Comparison of ENCODE assay signal across 27 mouse cellular contexts in the genomic region with DNA sequence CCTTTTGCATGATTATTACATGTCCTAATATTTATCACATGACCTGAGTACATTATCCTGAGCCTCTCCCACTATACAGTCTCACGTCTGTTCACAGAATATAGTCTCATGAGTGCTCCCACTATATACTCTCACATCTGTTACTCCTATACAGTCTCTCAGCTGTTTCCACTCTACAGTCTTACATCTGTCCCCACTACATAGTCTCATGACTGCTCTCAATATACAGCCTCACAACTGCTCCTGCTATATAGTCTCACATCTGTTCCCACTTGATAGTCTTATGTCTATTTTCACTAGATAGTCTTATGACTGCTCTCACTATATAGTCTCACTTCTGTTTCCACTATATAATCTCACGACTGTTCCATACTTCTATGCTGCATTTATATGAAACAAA.
DNase-seq lines count a peak whose midpoint lies in the region; ATAC-seq lines count a peak whose summit lies in the region.
"Had no signal": no experiment of that assay in that cellular context is flagged by ENCODE, and none has a peak within 500 bp of the region (broad histone marks: within the 10 kb centered on the region; RNA-seq: fewer than 3 reads in every experiment).

No protein-coding gene starts in this region.

- DNase-seq in embryonic facial prominence, embryonic 11.5 days (ENCODE audit: low spot score) = no peak
- DNase-seq in embryonic facial prominence, embryonic 10.5 days (ENCODE audit: low spot score) = no peak
- peak; percentile 4 for DNase-seq in embryonic facial prominence, embryonic 14.5 days (ENCODE audit: low spot score)
- DNase-seq in gastrocnemius, postnatal 14 days = no peak
- DNase-seq in right cerebral cortex, postnatal 4 days = no peak
- DNase-seq: adrenal gland, adult 8-10 months; adrenal gland, postnatal 25 days; cerebellum, adult 11-12 months; cerebellum, adult 8-10 months; cerebellum, postnatal 10 days; cerebellum, postnatal 36 days; embryo, embryonic 11 days; forebrain, postnatal 0 days; gastrocnemius, postnatal 36 days; heart, adult 2 months; heart, postnatal 14 days; heart, postnatal 4 days had no signal

- no peaks in the 10 kb centered on the region for H3K9me3 ChIP-seq in embryonic facial prominence, embryonic 11.5 days (replicated peaks; ENCODE audit: control insufficient read depth, low read length)
- H3K9me3 ChIP-seq in embryonic facial prominence, embryonic 10.5 days = no peaks in the 10 kb centered on the region
- no peaks in the 10 kb centered on the region for H3K9me3 ChIP-seq in embryonic facial prominence, embryonic 14.5 days (ENCODE audit: control insufficient read depth, low read length)
- no peaks in the 10 kb centered on the region for H3K9me3 ChIP-seq in limb, embryonic 13.5 days
- H3K9me3 ChIP-seq: embryonic facial prominence, embryonic 12.5 days; forebrain, embryonic 13.5 days; heart, embryonic 10.5 days; heart, embryonic 13.5 days had no signal

- no peak overlapping the region for H3K4me3 ChIP-seq in embryonic facial prominence, embryonic 11.5 days (ENCODE audit: low read depth, low read length)
- H3K4me3 ChIP-seq in embryonic facial prominence, embryonic 10.5 days = no peak overlapping the region
- no peak overlapping the region for H3K4me3 ChIP-seq in embryonic facial prominence, embryonic 14.5 days (ENCODE audit: low read depth, low read length)
- H3K4me3 ChIP-seq in limb, embryonic 13.5 days = no peak overlapping the region
- H3K4me3 ChIP-seq: embryonic facial prominence, embryonic 12.5 days; erythroblast, embryonic 14.5 days; forebrain, embryonic 13.5 days; heart, adult 2 months; heart, embryonic 10.5 days; heart, embryonic 13.5 days had no signal

- intact Hi-C loops in gastrocnemius, postnatal 14 days (cut with DNase I; ENCODE audit: low total_unique reads) = no loop called here

- ATAC-seq in embryonic facial prominence, embryonic 11.5 days (replicated peaks; ENCODE audit: insufficient number of reproducible peaks, low FRiP score, low TSS enrichment, low read depth) = 0 out of 2 replicates have a peak, but pooled peaks have one; percentile 48
- 0 out of 2 replicates have a peak, but pooled peaks have one; percentile 22 for ATAC-seq in embryonic facial prominence, embryonic 14.5 days (ENCODE audit: low read depth)
- ATAC-seq in limb, embryonic 13.5 days (ENCODE audit: low FRiP score, low read depth) = peak; percentile 83
- ATAC-seq: activated CD4-positive, CD25-positive, alpha-beta regulatory T cell, adult 4 months; forebrain, embryonic 13.5 days; forebrain, postnatal 0 days; hindbrain, postnatal 0 days; inflammation-experienced regulatory T-cells, adult 6 months had no signal

- WGBS in embryonic facial prominence, embryonic 11.5 days = 64% methylated on average over 2 of the region's 2 CpGs
- WGBS in embryonic facial prominence, embryonic 10.5 days = 81% methylated on average over 2 of the region's 2 CpGs
- 47% methylated on average over 2 of the region's 2 CpGs for WGBS in embryonic facial prominence, embryonic 14.5 days
- WGBS in limb, embryonic 13.5 days = 46% methylated on average over 2 of the region's 2 CpGs

- no peaks in the 10 kb centered on the region for H3K27me3 ChIP-seq in embryonic facial prominence, embryonic 11.5 days (ENCODE audit: control insufficient read depth, insufficient read depth, low read length)
- no peaks in the 10 kb centered on the region for H3K27me3 ChIP-seq in embryonic facial prominence, embryonic 10.5 days (replicated peaks; ENCODE audit: low read depth, poor library complexity, severe bottlenecking)
- H3K27me3 ChIP-seq in embryonic facial prominence, embryonic 14.5 days (replicated peaks; ENCODE audit: control insufficient read depth, insufficient read depth, low read length) = no peaks in the 10 kb centered on the region
- H3K27me3 ChIP-seq in limb, embryonic 13.5 days = no peaks in the 10 kb centered on the region
- H3K27me3 ChIP-seq: embryonic facial prominence, embryonic 12.5 days; forebrain, embryonic 13.5 days; heart, embryonic 13.5 days had no signal

- H3K4me2 ChIP-seq in embryonic facial prominence, embryonic 11.5 days (ENCODE audit: low read depth, low read length) = no peak overlapping the region
- no peak overlapping the region for H3K4me2 ChIP-seq in embryonic facial prominence, embryonic 14.5 days (ENCODE audit: low read depth, low read length)
- H3K4me2 ChIP-seq in limb, embryonic 13.5 days (replicated peaks) = no peak overlapping the region
- H3K4me2 ChIP-seq: embryonic facial prominence, embryonic 12.5 days; forebrain, embryonic 13.5 days; heart, embryonic 13.5 days; hindbrain, embryonic 14.5 days had no signal

- no peak overlapping the region for H3K9ac ChIP-seq in embryonic facial prominence, embryonic 11.5 days (replicated peaks; ENCODE audit: low read length)
- no peak overlapping the region for H3K9ac ChIP-seq in embryonic facial prominence, embryonic 14.5 days (ENCODE audit: low read depth, low read length)
- no peak overlapping the region for H3K9ac ChIP-seq in limb, embryonic 13.5 days
- H3K9ac ChIP-seq: embryonic facial prominence, embryonic 12.5 days; forebrain, embryonic 13.5 days; forebrain, postnatal 0 days; heart, embryonic 13.5 days; hindbrain, embryonic 14.5 days had no signal

- H3K4me1 ChIP-seq in embryonic facial prominence, embryonic 11.5 days (ENCODE audit: control insufficient read depth, insufficient read depth, low read length) = no peaks in the 10 kb centered on the region
- no peaks in the 10 kb centered on the region for H3K4me1 ChIP-seq in embryonic facial prominence, embryonic 10.5 days
- no peaks in the 10 kb centered on the region for H3K4me1 ChIP-seq in embryonic facial prominence, embryonic 14.5 days (ENCODE audit: control insufficient read depth, insufficient read depth, low read length)
- H3K4me1 ChIP-seq in limb, embryonic 13.5 days = no peaks in the 10 kb centered on the region
- H3K4me1 ChIP-seq: embryonic facial prominence, embryonic 12.5 days; forebrain, embryonic 13.5 days; heart, embryonic 10.5 days; heart, embryonic 13.5 days had no signal

- H3K36me3 ChIP-seq in embryonic facial prominence, embryonic 11.5 days (replicated peaks; ENCODE audit: control insufficient read depth, insufficient read depth, low read depth, low read length) = no peaks in the 10 kb centered on the region
- H3K36me3 ChIP-seq in embryonic facial prominence, embryonic 10.5 days (replicated peaks) = no peaks in the 10 kb centered on the region
- H3K36me3 ChIP-seq in embryonic facial prominence, embryonic 14.5 days (ENCODE audit: control insufficient read depth, insufficient read depth, low read length) = no peaks in the 10 kb centered on the region
- no peaks in the 10 kb centered on the region for H3K36me3 ChIP-seq in limb, embryonic 13.5 days
- H3K36me3 ChIP-seq: embryonic facial prominence, embryonic 12.5 days; heart, embryonic 10.5 days; heart, embryonic 13.5 days had no signal

- no peak overlapping the region for H3K27ac ChIP-seq in embryonic facial prominence, embryonic 11.5 days (replicated peaks; ENCODE audit: low read depth, low read length)
- no peak overlapping the region for H3K27ac ChIP-seq in embryonic facial prominence, embryonic 10.5 days (replicated peaks)
- H3K27ac ChIP-seq in embryonic facial prominence, embryonic 14.5 days (replicated peaks; ENCODE audit: low read depth, low read length) = no peak overlapping the region
- H3K27ac ChIP-seq in limb, embryonic 13.5 days = no peak overlapping the region
- H3K27ac ChIP-seq: embryonic facial prominence, embryonic 12.5 days; forebrain, embryonic 13.5 days; heart, adult 2 months; heart, embryonic 10.5 days; heart, embryonic 13.5 days; hindbrain, embryonic 14.5 days; hindbrain, postnatal 0 days had no signal

Comparison
In these comparisons a context has a peak if more than half of its experiments do, and no peak if none do; other contexts are left out.
1. ATAC-seq: peak in every context shown above with its lines; median percentile 83 in limb, embryonic 13.5 days; 48 in embryonic facial prominence, embryonic 11.5 days; 22 in embryonic facial prominence, embryonic 14.5 days.